31 mouse cellular contexts compared by ENCODE assay signal in the genomic region with DNA sequence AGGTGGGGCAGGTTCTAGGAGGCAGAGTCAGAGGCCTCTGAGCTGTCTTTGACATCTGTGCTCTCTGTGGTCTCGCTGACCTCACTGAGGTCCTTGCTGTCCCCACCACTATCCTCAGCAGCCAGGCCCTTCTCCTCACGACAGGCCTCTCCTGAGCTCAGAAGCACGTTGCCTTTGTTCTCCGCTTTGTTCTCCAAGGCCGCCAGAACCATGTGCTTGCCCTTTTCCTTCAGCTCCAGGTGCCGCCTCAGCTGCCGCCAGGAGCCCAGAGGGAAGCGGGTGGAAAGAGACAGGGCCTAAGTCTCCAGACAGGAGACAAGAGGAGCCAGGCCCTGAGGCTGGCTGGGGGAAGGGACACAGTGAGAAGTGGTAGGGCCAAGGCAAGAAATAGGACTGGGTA. TPM values are rescaled to one million over a fixed set of nuclear protein-coding genes. Genes with fewer than 3 reads are reported as not detected.
DNase-seq lines count a peak whose midpoint lies in the region; ATAC-seq and TF ChIP-seq lines count a peak whose summit lies in the region.
"Had no signal": no experiment of that assay in that cellular context is flagged by ENCODE, and none has a peak within 500 bp of the region (broad histone marks: within the 10 kb centered on the region; RNA-seq: fewer than 3 reads in every experiment).

No protein-coding gene starts in this region.

- no peaks in the 10 kb centered on the region for H3K9me3 ChIP-seq in ES-E14 (ENCODE audit: control insufficient read depth, insufficient read depth, low read depth, low read length)
- no peaks in the 10 kb centered on the region for H3K9me3 ChIP-seq in intestine, postnatal 0 days (ENCODE audit: control insufficient read depth)
- H3K9me3 ChIP-seq: embryonic facial prominence, embryonic 10.5 days; embryonic facial prominence, embryonic 13.5 days; forebrain, embryonic 12.5 days; forebrain, embryonic 15.5 days; heart, embryonic 10.5 days; heart, embryonic 13.5 days; hindbrain, embryonic 12.5 days; hindbrain, embryonic 15.5 days had no signal

- no peak overlapping the region; the same call in 1 of the 2 replicates for H3K9ac ChIP-seq in ES-E14 (ENCODE audit: insufficient read depth, low read depth, low read length, poor library complexity, severe bottlenecking)
- no peak overlapping the region for H3K9ac ChIP-seq in intestine, postnatal 0 days (ENCODE audit: low read depth, low read length)
- H3K9ac ChIP-seq: embryonic facial prominence, embryonic 13.5 days; forebrain, embryonic 12.5 days; forebrain, embryonic 15.5 days; heart, embryonic 13.5 days; hindbrain, embryonic 12.5 days; hindbrain, embryonic 15.5 days had no signal

- no peak overlapping the region for H3K4me2 ChIP-seq in intestine, postnatal 0 days (replicated peaks; ENCODE audit: low read depth)
- H3K4me2 ChIP-seq: embryonic facial prominence, embryonic 13.5 days; forebrain, embryonic 12.5 days; forebrain, embryonic 15.5 days; heart, embryonic 13.5 days; hindbrain, embryonic 12.5 days; hindbrain, embryonic 15.5 days had no signal

- DNase-seq in adrenal gland, adult (ENCODE audit: inconsistent age in 2 of 2, low spot score in 1 of 2) = peak; percentile 27 to 50
- no peak for DNase-seq in adrenal gland, postnatal 4 days (ENCODE audit: low spot score in 2 of 2)
- DNase-seq in adrenal gland, postnatal 36 days = peak; percentile 8 to 14
- DNase-seq in adrenal gland, adult 8-10 months = no peak
- no peak for DNase-seq in ES-E14 (ENCODE audit: low read depth, low spot score)
- DNase-seq in urinary bladder, adult 18-20 months (ENCODE audit: low spot score in 2 of 2) = no peak
- DNase-seq: adrenal gland, postnatal 10 days; cerebellum, adult 11 months; cerebellum, adult 2 months; cerebellum, adult 9-11 months; cerebellum, postnatal 36 days; embryo, embryonic 11 days; gastrocnemius, postnatal 25 days; heart, adult 2 months; kidney, adult 2 months had no signal

- WGBS in intestine, postnatal 0 days = 77% methylated on average over 8 of the region's 8 CpGs

- TF ChIP-seq CTCF in intestine, postnatal 0 days (IDR thresholded peaks at IDR 0.05; ENCODE audit: low read depth) = no peak

- in situ Hi-C loops in ES-E14 (cut with MboI; ENCODE audit: low sequenced_read_pairs in 2 of 2, unreplicated experiment in 2 of 2) = no loop called here

- H3K36me3 ChIP-seq in ES-E14 (ENCODE audit: control insufficient read depth, insufficient read depth, low read length, poor library complexity, severe bottlenecking) = peaks cover 17% of the 10 kb centered on the region
- H3K36me3 ChIP-seq in intestine, postnatal 0 days (ENCODE audit: control insufficient read depth, insufficient read depth) = no peaks in the 10 kb centered on the region
- H3K36me3 ChIP-seq: forebrain, embryonic 15.5 days had no signal

- no peak for ATAC-seq in intestine, postnatal 0 days
- ATAC-seq: activated CD4-positive, CD25-positive, alpha-beta regulatory T cell, adult 4 months; forebrain, embryonic 15.5 days had no signal

- H3K4me3 ChIP-seq in ES-E14 (ENCODE audit: insufficient read depth in 1 of 2, low read depth in 1 of 2, low read length in 2 of 2, poor library complexity in 1 of 2, severe bottlenecking in 1 of 2) = no peak overlapping the region
- no peak overlapping the region for H3K4me3 ChIP-seq in intestine, postnatal 0 days (ENCODE audit: low read depth, low read length)
- H3K4me3 ChIP-seq: embryonic facial prominence, embryonic 10.5 days; embryonic facial prominence, embryonic 13.5 days; erythroblast, embryonic 14.5 days; forebrain, embryonic 12.5 days; forebrain, embryonic 15.5 days; heart, adult 2 months; heart, embryonic 10.5 days; heart, embryonic 13.5 days; hindbrain, embryonic 12.5 days; hindbrain, embryonic 15.5 days had no signal

- 0 out of 2 replicates have a peak overlapping the region, but pooled peaks have one; percentile 8 for H3K27ac ChIP-seq in ES-E14 (ENCODE audit: insufficient read depth, low read depth, low read length, poor library complexity, severe bottlenecking)
- 0 out of 2 replicates have a peak overlapping the region, but pooled peaks have one; percentile 4 for H3K27ac ChIP-seq in intestine, postnatal 0 days (ENCODE audit: low read depth, low read length)
- H3K27ac ChIP-seq: embryonic facial prominence, embryonic 10.5 days; embryonic facial prominence, embryonic 13.5 days; forebrain, embryonic 12.5 days; forebrain, embryonic 15.5 days; heart, adult 2 months; heart, embryonic 10.5 days; heart, embryonic 13.5 days; hindbrain, embryonic 12.5 days; hindbrain, embryonic 15.5 days had no signal

- H3K4me1 ChIP-seq in ES-E14 (ENCODE audit: control insufficient read depth in 2 of 2, insufficient read depth in 2 of 2, low read length in 2 of 2, poor library complexity in 1 of 2) = no peaks in the 10 kb centered on the region
- no peaks in the 10 kb centered on the region for H3K4me1 ChIP-seq in intestine, postnatal 0 days (replicated peaks; ENCODE audit: control insufficient read depth, insufficient read depth, low read length)
- H3K4me1 ChIP-seq: embryonic facial prominence, embryonic 13.5 days; heart, embryonic 10.5 days had no signal

- no peaks in the 10 kb centered on the region for H3K27me3 ChIP-seq in intestine, postnatal 0 days (replicated peaks; ENCODE audit: control insufficient read depth, insufficient read depth, low read length)
- H3K27me3 ChIP-seq: embryonic facial prominence, embryonic 13.5 days; forebrain, embryonic 12.5 days; forebrain, embryonic 15.5 days; heart, embryonic 13.5 days; hindbrain, embryonic 12.5 days; hindbrain, embryonic 15.5 days had no signal

TF ChIP-seq in ES-E14, 5 proteins besides CTCF, POLR2A, EP300 and RAD21:
- TF ChIP-seq ZNF384 (IDR thresholded peaks at IDR 0.05; ENCODE audit: low read depth, low read length) = no peak
- TF ChIP-seq HCFC1 (IDR thresholded peaks at IDR 0.05; ENCODE audit: borderline replicate concordance, insufficient read depth, low read length) = no peak
- no peak for TF ChIP-seq CHD2 (IDR thresholded peaks at IDR 0.05; ENCODE audit: low read depth, low read length)
- no peak for TF ChIP-seq ZC3H11A (IDR thresholded peaks at IDR 0.05; ENCODE audit: borderline replicate concordance, low read depth, low read length)
- no peak for TF ChIP-seq MAFK (IDR thresholded peaks at IDR 0.05; ENCODE audit: insufficient read depth, low read depth, low read length)

RNA-seq across cellular contexts. Expression of gene Arhgap4, which starts 4.7 kb away (rescaled TPM):
- total RNA-seq in adrenal gland, postnatal 4 days (2021) = 10 to 100 TPM in 1 of 2 experiments, 1 to 10 TPM in 1; 6.6 to 10.1 TPM
- 1 to 10 TPM; 2.9 to 3.0 TPM for total RNA-seq in adrenal gland, postnatal 36 days (2021)
- total RNA-seq in adrenal gland, adult 8-10 months (2022) = 1 to 10 TPM; 2.4 to 7.7 (median 5.4) TPM
- total RNA-seq in ES-E14 (2012; rRNA removed) = 3.5 and 7.7 TPM in 2 replicates
- polyA plus RNA-seq in intestine, postnatal 0 days (2015; fragmentation: Nextera tagmentation; extraction: Ambion mirVana) = 2.5 and 2.7 TPM in 2 replicates

RNA-seq across cellular contexts. Expression of gene Naa10, which starts 4.8 kb away (rescaled TPM):
- 100 to 1,000 TPM in 1 of 2 experiments, 10 to 100 TPM in 1; 98.4 to 104 TPM for total RNA-seq in adrenal gland, postnatal 4 days (2021)
- total RNA-seq in adrenal gland, postnatal 36 days (2021) = 10 to 100 TPM; 76.0 to 85.1 TPM
- total RNA-seq in adrenal gland, adult 8-10 months (2022) = 100 to 1,000 TPM in 1 of 4 experiments, 10 to 100 TPM in 3; 77.6 to 108 (median 89.8) TPM
- total RNA-seq in ES-E14 (2012; rRNA removed) = 142 and 145 TPM in 2 replicates
- 76.6 and 76.7 TPM in 2 replicates for polyA plus RNA-seq in intestine, postnatal 0 days (2015; fragmentation: Nextera tagmentation; extraction: Ambion mirVana)

RNA-seq across cellular contexts. Expression of gene Renbp, which starts 13.7 kb away (rescaled TPM):
- total RNA-seq in adrenal gland, postnatal 4 days (2021) = 10 to 100 TPM; 30.4 to 30.8 TPM
- total RNA-seq in adrenal gland, postnatal 36 days (2021) = 10 to 100 TPM; 16.1 to 23.8 TPM
- 10 to 100 TPM; 17.7 to 51.7 (median 30.5) TPM for total RNA-seq in adrenal gland, adult 8-10 months (2022)
- 33.4 and 36.8 TPM in 2 replicates for total RNA-seq in ES-E14 (2012; rRNA removed)
- polyA plus RNA-seq in intestine, postnatal 0 days (2015; fragmentation: Nextera tagmentation; extraction: Ambion mirVana) = 788 and 922 TPM in 2 replicates

RNA-seq across cellular contexts. Expression of gene L1cam, which starts 21.0 kb away (rescaled TPM):
- total RNA-seq in adrenal gland, postnatal 4 days (2021) = 10 to 100 TPM; 27.6 to 45.7 TPM
- total RNA-seq in adrenal gland, postnatal 36 days (2021) = 10 to 100 TPM in 1 of 2 experiments, 1 to 10 TPM in 1; 9.8 to 10.0 TPM
- total RNA-seq in adrenal gland, adult 8-10 months (2022) = 10 to 100 TPM; 10.1 to 25.3 (median 16.7) TPM
- total RNA-seq in ES-E14 (2012; rRNA removed) = 6.0 TPM in 2 replicates
- polyA plus RNA-seq in intestine, postnatal 0 days (2015; fragmentation: Nextera tagmentation; extraction: Ambion mirVana) = 3.1 and 3.2 TPM in 2 replicates
- total RNA-seq: hematopoietic stem cell, adult 5-6 weeks had no signal

RNA-seq across cellular contexts. Expression of gene Avpr2, which starts 25.0 kb away (rescaled TPM):
- under 1 TPM in 1 of 2 experiments, not detected in 1; 0.76 TPM for total RNA-seq in adrenal gland, postnatal 4 days (2021)
- not detected for total RNA-seq in adrenal gland, postnatal 36 days (2021)
- total RNA-seq in adrenal gland, adult 8-10 months (2022) = not detected
- 0.04 and 0.16 TPM in 2 replicates for total RNA-seq in ES-E14 (2012; rRNA removed)
- 0.12 TPM in 1 of 2 replicates, not detected in the other for polyA plus RNA-seq in intestine, postnatal 0 days (2015; fragmentation: Nextera tagmentation; extraction: Ambion mirVana)
- total RNA-seq: adrenal gland, postnatal 10 days; gastrocnemius, adult 8-10 months; gastrocnemius, postnatal 25 days; heart, adult 2 months; heart, postnatal 25 days had no signal
- polyA plus RNA-seq: cortical plate, adult 2 months; erythroblast, embryonic 14.5 days; gonadal fat pad, adult 2 months; heart, adult 2 months; heart, embryonic 10.5 days; heart, embryonic 13.5 days had no signal

Comparison
In these comparisons a context has a peak if more than half of its experiments do, and no peak if none do; other contexts are left out.
1. DNase-seq: peak in adrenal gland, adult (2 of 2) and adrenal gland, postnatal 36 days (2 of 2); none in adrenal gland, postnatal 4 days (0 of 2), adrenal gland, adult 8-10 months (single experiment), ES-E14 (single experiment) and urinary bladder, adult 18-20 months (0 of 2).